Mouse (Mus musculus): Measurements from ENCODE around the gene Msi2. TPM values are rescaled to one million over a fixed set of nuclear protein-coding genes. Genes with fewer than 3 reads are reported as not detected.

The Msi2 gene
- polyA plus RNA-seq, 1 experiment from 2014 or later = 15.1 TPM

DNA sequence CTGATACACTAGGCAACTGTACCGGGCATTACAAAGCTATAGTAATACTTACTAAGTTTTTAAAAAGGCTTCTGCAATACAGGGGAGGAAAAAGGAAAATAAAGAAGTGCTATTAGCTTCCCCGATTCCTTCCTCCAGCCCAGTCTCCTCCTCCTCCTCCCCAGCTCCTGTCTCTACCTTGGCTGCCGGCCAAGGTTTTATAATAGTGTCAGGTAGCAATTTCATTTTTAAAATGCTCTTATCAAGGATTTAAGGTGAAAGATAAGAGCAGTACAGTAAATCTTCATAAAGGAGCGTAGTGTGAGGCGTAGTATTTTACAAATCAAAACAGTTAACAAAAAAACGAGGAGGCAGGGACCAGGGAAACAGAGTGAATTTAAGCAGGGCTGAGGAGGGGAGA, 254.4 kb downstream of the Msi2 start:
- Histone ChIP-seq H3K27ac (ENCODE audit: low read length) (no peak overlapping the region), H3K4me1 (replicated peaks; ENCODE audit: control insufficient read depth, insufficient read depth, low read length) (peaks cover 20% of the 10 kb centered on the region), H3K4me2 (ENCODE audit: low read depth, low read length) (no peak overlapping the region), H3K9me3 (ENCODE audit: control insufficient read depth, low read length) (no peaks in the 10 kb centered on the region), H3K27me3 (ENCODE audit: control insufficient read depth, insufficient read depth, low read depth, low read length) (no peaks in the 10 kb centered on the region), H3K36me3 (ENCODE audit: control insufficient read depth, insufficient read depth, low read length) (no peaks in the 10 kb centered on the region), H3K9ac (ENCODE audit: low read length) (no peak overlapping the region), H3K4me3 (ENCODE audit: low read length) (no peak overlapping the region)
- ATAC-seq (ENCODE audit: low read depth) = no peak
- 40% methylated on average over 6 of the region's 6 CpGs for WGBS

DNA sequence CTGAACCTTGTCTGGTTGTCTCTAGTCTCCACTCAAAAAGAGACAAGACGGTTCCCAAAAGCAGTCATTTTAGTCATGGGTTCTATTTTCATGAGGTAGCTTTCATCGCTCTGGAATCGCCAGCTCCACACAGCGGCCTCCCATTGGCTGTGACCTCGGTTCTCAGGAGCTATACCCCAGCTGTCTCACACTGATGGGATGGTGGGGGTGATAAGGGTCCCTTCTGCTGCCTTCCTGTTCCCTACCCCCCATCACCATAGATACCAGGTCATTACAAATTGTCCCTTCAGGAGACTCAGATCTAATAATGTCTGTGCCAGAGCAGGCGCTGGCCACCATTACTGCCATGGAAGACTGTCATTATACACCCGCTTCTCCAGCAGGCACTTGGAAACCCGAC, 255.5 kb downstream of the Msi2 start:
- Histone ChIP-seq H3K36me3 (ENCODE audit: control insufficient read depth, insufficient read depth, low read length) (no peaks in the 10 kb centered on the region), H3K4me3 (ENCODE audit: low read length) (no peak overlapping the region), H3K9ac (ENCODE audit: low read length) (no peak overlapping the region), H3K4me1 (replicated peaks; ENCODE audit: control insufficient read depth, insufficient read depth, low read length) (peaks cover 17% of the 10 kb centered on the region), H3K4me2 (ENCODE audit: low read depth, low read length) (no peak overlapping the region), H3K9me3 (ENCODE audit: control insufficient read depth, low read length) (no peaks in the 10 kb centered on the region), H3K27me3 (ENCODE audit: control insufficient read depth, insufficient read depth, low read depth, low read length) (no peaks in the 10 kb centered on the region), H3K27ac (ENCODE audit: low read length) (no peak overlapping the region)
- 91% methylated on average over 8 of the region's 8 CpGs for WGBS
- no peak for ATAC-seq (ENCODE audit: low read depth)

DNA sequence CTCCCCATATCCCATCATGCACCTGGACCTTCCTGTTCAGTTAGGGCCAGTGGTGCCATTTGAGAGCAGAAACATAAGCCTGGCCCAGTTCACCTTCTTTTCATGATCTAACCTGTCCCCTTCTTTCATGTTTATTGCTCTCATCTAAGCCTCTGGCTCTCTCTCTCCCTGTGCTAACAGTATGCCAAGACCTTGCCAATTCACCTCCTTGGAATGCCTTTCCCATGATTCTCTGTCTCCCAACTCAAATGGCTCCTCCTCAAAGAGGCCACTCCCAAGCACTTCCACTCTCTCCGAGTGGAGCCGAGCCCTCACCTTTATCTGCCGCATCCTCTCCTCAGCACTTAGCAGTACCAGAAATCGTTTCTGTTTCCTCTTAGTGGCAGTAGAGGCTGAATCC, 256.7 kb downstream of the Msi2 start:
- no peak overlapping the region for H3K27ac ChIP-seq (ENCODE audit: low read length)
- no peak overlapping the region for H3K4me3 ChIP-seq (ENCODE audit: low read length)
- no peaks in the 10 kb centered on the region for H3K9me3 ChIP-seq (ENCODE audit: control insufficient read depth, low read length)
- H3K4me1 ChIP-seq (replicated peaks; ENCODE audit: control insufficient read depth, insufficient read depth, low read length) = peaks cover 16% of the 10 kb centered on the region
- no peak overlapping the region for H3K4me2 ChIP-seq (ENCODE audit: low read depth, low read length)
- ATAC-seq (ENCODE audit: low read depth) = peak; percentile 11; the same call in 1 of the 2 replicates
- no peaks in the 10 kb centered on the region for H3K36me3 ChIP-seq (ENCODE audit: control insufficient read depth, insufficient read depth, low read length)
- no peaks in the 10 kb centered on the region for H3K27me3 ChIP-seq (ENCODE audit: control insufficient read depth, insufficient read depth, low read depth, low read length)
- H3K9ac ChIP-seq (ENCODE audit: low read length) = no peak overlapping the region
- 62% methylated on average over 4 of the region's 4 CpGs for WGBS

DNA sequence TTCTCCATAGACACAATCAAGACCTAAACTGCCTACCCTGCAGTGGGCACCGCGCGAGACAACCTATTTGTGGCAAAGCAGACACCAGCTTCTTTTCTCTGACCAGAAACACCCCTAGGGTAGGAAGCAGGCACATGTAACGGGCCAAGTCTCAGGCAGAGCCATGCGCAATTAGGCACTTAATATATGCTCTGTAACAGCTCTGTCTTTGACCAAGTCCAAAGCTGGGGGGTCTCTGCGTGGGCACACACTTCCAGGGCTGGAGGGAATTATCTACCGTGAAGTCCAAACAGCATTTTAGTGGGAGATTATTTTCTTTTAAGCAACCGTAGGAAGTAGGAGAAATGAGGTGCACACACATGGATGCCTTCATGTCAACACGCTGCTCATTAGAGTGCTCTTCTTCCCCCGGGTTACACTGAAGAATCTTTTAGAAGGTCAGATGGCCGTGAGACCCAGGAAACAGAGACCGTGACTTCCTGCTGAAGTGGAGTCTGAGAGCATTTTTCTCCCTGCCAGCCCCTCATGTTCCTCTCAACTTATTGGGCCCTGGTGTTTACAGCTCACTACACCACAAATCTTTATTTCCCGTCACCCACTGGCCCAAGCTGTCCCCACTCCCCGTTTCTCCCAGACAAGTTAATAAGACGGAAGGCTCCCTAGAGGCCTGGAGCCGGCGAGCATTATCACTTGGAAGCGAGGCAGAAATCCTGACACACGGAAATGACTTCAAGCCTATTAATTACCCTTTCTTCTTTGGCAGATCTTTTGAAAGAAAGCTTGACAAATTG, 258.2 kb downstream of the Msi2 start:
- Histone ChIP-seq H3K27ac (ENCODE audit: low read length) (peak overlapping the region; percentile 15; the same call in 1 of the 2 replicates), H3K36me3 (ENCODE audit: control insufficient read depth, insufficient read depth, low read length) (no peaks in the 10 kb centered on the region), H3K27me3 (ENCODE audit: control insufficient read depth, insufficient read depth, low read depth, low read length) (no peaks in the 10 kb centered on the region), H3K9ac (ENCODE audit: low read length) (no peak overlapping the region), H3K4me3 (ENCODE audit: low read length) (no peak overlapping the region), H3K4me2 (ENCODE audit: low read depth, low read length) (no peak overlapping the region), H3K9me3 (ENCODE audit: control insufficient read depth, low read length) (no peaks in the 10 kb centered on the region), H3K4me1 (replicated peaks; ENCODE audit: control insufficient read depth, insufficient read depth, low read length) (peaks cover 18% of the 10 kb centered on the region)
- WGBS = 45% methylated on average over 19 of the region's 19 CpGs
- ATAC-seq (ENCODE audit: low read depth) = peak; percentile 56

DNA sequence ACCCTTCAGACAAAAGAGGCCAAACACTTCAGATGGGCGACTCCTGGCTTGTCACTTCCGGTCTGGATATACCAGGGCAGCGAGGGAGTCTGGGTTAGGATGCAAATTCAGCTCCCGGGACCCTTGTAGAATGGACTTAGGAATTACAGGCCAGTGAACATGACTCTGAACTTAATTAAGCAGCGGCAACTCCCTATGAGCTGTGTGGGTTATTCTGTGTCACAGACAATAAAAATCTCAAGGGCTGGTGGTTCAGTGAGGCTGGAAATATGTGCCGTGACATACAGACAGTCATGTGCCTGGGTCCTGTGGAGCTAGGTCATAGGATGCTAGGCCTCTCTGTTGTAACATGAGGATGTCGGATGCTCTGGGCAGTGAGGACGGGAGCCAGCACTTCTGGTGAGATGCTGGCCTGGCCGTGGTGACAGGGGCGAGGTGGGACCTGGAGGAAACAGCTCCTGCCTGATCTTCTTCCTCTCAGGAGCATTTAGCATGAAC, 261.0 kb downstream of the Msi2 start:
- ATAC-seq (ENCODE audit: low read depth) = no peak
- Histone ChIP-seq H3K9me3 (ENCODE audit: control insufficient read depth, low read length) (no peaks in the 10 kb centered on the region), H3K4me1 (replicated peaks; ENCODE audit: control insufficient read depth, insufficient read depth, low read length) (peaks cover 12% of the 10 kb centered on the region), H3K9ac (ENCODE audit: low read length) (no peak overlapping the region), H3K4me2 (ENCODE audit: low read depth, low read length) (no peak overlapping the region), H3K36me3 (ENCODE audit: control insufficient read depth, insufficient read depth, low read length) (no peaks in the 10 kb centered on the region), H3K27ac (ENCODE audit: low read length) (no peak overlapping the region), H3K27me3 (ENCODE audit: control insufficient read depth, insufficient read depth, low read depth, low read length) (no peaks in the 10 kb centered on the region), H3K4me3 (ENCODE audit: low read length) (no peak overlapping the region)
- 79% methylated on average over 10 of the region's 10 CpGs for WGBS

DNA sequence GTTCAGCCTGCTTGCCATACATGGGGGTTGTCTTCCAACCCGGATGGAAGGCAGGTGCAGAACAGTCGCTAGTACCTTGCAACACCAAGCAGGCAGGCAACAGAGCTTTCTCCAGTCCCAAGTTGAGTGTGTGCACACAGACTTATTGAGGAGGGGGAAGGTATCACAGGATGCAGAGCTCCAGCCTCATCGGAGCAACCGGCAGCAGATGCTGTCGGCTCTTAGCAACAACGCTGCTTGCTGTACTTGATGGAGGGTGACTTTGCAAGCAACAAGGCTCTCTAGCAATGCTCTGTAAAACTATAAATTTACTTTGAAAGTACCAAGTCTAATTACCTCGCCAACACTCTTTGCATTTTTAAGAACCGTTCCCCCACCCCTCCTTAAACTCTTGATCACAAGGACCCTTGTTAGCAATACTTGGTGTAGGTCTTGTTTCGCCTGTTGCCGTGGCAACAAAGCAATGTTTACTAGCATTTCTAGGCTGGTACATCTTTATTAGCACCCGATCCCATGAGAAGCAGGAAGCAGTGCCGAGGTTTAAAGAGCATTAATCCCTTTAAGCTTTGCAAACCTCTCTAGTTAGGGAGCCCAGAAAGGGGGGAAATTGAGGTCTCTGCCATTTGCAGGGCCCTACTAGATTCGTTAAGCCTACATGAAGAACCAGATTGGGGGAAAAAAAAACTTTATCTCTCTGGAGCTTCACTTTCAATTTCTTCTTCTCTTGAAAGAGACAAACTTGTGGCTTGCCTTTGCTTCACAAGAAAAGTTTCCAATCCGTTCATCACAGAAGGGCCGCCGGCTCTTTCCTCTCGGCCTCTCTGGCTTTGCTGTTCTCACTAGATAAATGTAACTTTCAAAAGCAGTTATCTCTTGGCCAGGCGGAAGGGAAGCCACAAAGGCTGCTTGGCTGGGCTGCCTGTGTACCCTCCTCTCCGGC, 263.2 kb downstream of the Msi2 start:
- no peak overlapping the region for H3K27ac ChIP-seq (ENCODE audit: low read length)
- no peaks in the 10 kb centered on the region for H3K36me3 ChIP-seq (ENCODE audit: control insufficient read depth, insufficient read depth, low read length)
- H3K9me3 ChIP-seq (ENCODE audit: control insufficient read depth, low read length) = no peaks in the 10 kb centered on the region
- H3K4me2 ChIP-seq (ENCODE audit: low read depth, low read length) = no peak overlapping the region
- no peak for ATAC-seq (ENCODE audit: low read depth)
- no peak overlapping the region for H3K4me3 ChIP-seq (ENCODE audit: low read length)
- H3K9ac ChIP-seq (ENCODE audit: low read length) = no peak overlapping the region
- H3K4me1 ChIP-seq (replicated peaks; ENCODE audit: control insufficient read depth, insufficient read depth, low read length) = peaks cover 2% of the 10 kb centered on the region
- no peaks in the 10 kb centered on the region for H3K27me3 ChIP-seq (ENCODE audit: control insufficient read depth, insufficient read depth, low read depth, low read length)
- 44% methylated on average over 19 of the region's 19 CpGs for WGBS

DNA sequence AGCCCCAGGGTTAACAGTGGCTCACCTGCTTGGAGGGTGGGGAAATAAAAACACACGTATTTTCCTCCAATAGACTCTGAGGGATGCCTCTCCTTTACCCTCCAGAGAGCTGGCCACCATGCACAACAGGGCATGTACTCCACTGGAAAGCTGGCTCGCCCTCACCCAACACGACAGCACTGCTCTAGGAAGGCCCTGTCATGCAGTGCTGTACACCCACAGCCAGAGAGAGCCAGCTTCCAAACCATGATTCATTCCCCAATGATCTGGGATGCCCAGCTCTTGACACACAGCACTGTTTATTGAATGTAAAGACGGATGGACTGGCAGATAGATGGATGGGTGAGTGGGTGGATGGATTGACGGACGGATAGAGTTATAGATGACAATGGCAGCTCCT, 269.1 kb downstream of the Msi2 start:
- Histone ChIP-seq H3K9ac (ENCODE audit: low read length) (no peak overlapping the region), H3K4me2 (ENCODE audit: low read depth, low read length) (no peak overlapping the region), H3K27ac (ENCODE audit: low read length) (no peak overlapping the region), H3K4me3 (ENCODE audit: low read length) (no peak overlapping the region), H3K4me1 (replicated peaks; ENCODE audit: control insufficient read depth, insufficient read depth, low read length) (no peaks in the 10 kb centered on the region), H3K9me3 (ENCODE audit: control insufficient read depth, low read length) (no peaks in the 10 kb centered on the region), H3K36me3 (ENCODE audit: control insufficient read depth, insufficient read depth, low read length) (no peaks in the 10 kb centered on the region), H3K27me3 (ENCODE audit: control insufficient read depth, insufficient read depth, low read depth, low read length) (no peaks in the 10 kb centered on the region)
- ATAC-seq (ENCODE audit: low read depth) = no peak
- 82% methylated on average over 6 of the region's 6 CpGs for WGBS

DNA sequence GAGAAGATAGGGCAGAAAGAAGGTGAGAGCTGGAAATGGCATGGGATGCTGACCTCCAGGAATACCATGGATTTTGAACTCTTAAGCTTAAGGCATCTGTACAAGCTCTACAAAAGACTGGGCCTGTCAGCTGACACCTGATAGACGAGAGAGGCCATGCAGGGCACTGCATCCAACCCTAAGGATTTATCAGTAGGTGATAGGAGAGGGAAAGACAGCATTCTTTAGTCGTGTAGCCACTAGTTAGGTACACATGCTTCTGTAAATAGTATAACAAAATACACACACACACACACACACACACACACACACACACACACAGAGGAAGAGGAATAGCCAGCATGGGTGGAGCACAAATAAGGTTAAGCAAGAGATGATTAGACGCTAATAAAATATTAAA, 269.7 kb downstream of the Msi2 start:
- no peak for ATAC-seq (ENCODE audit: low read depth)

DNA sequence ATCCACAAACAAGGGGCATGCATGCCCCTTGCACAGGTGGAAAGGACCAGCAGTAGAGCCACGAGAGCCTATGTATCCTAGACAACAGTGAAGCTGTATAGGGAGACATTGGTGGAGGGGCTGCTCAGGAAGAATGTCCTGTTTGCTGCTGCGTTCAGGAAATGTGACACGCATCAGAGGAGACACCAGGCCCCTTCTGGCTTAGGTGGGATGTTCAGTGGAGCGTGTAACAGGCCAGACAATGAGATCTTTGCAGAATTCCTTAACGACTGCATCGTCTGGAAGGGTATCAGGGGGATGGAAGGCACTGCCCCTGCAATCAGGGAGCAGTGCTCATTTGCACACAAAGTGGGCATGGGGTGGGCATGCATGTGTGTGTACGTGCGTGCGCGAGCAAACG, 271.0 kb downstream of the Msi2 start:
- WGBS = 88% methylated on average over 11 of the region's 11 CpGs
- Histone ChIP-seq H3K9ac (ENCODE audit: low read length) (no peak overlapping the region), H3K4me2 (ENCODE audit: low read depth, low read length) (no peak overlapping the region), H3K36me3 (ENCODE audit: control insufficient read depth, insufficient read depth, low read length) (no peaks in the 10 kb centered on the region), H3K4me3 (ENCODE audit: low read length) (no peak overlapping the region), H3K4me1 (replicated peaks; ENCODE audit: control insufficient read depth, insufficient read depth, low read length) (no peaks in the 10 kb centered on the region), H3K9me3 (ENCODE audit: control insufficient read depth, low read length) (no peaks in the 10 kb centered on the region), H3K27me3 (ENCODE audit: control insufficient read depth, insufficient read depth, low read depth, low read length) (no peaks in the 10 kb centered on the region), H3K27ac (ENCODE audit: low read length) (no peak overlapping the region)
- ATAC-seq (ENCODE audit: low read depth) = no peak

More for the DNA sequence above, 269.7 kb downstream of the Msi2 start:
- H3K4me3 ChIP-seq (ENCODE audit: low read length) = no peak overlapping the region
- H3K4me2 ChIP-seq (ENCODE audit: low read depth, low read length) = no peak overlapping the region
- H3K36me3 ChIP-seq (ENCODE audit: control insufficient read depth, insufficient read depth, low read length) = no peaks in the 10 kb centered on the region
- no peaks in the 10 kb centered on the region for H3K4me1 ChIP-seq (replicated peaks; ENCODE audit: control insufficient read depth, insufficient read depth, low read length)
- no peak overlapping the region for H3K27ac ChIP-seq (ENCODE audit: low read length)
- no peaks in the 10 kb centered on the region for H3K27me3 ChIP-seq (ENCODE audit: control insufficient read depth, insufficient read depth, low read depth, low read length)
- 49% methylated on average over 3 of the region's 3 CpGs for WGBS
- no peaks in the 10 kb centered on the region for H3K9me3 ChIP-seq (ENCODE audit: control insufficient read depth, low read length)
- H3K9ac ChIP-seq (ENCODE audit: low read length) = no peak overlapping the region
